Mouse (Mus musculus): ENCODE data around the gene Mpp1. TPM values are rescaled to one million over a fixed set of nuclear protein-coding genes. Genes with fewer than 3 reads are reported as not detected.
"Not testable (repeated sequence)": the region's sequence is repeated elsewhere in the genome, so short reads cannot be mapped to it uniquely, and the experiment has no call there.

Mpp1 gene
- polyA plus RNA-seq (2015; fragmentation: Nextera tagmentation; extraction: Ambion mirVana), result 17.3 and 19.0 TPM in 2 replicates

GRCm38 (mm10) chrX:75130467-75131160, at the start of gene Mpp1:
Gene Mpp1, minus strand, starts transcription at chrX:75131016.
- Histone ChIP-seq H3K4me2 (peak within 1 kb of the TSS; percentile 61), H3K27ac (no peak within 1 kb of the TSS), H3K27me3 (no peaks in the 10 kb centered on the region), H3K4me1 (no peaks in the 10 kb centered on the region), H3K9me3 (replicated peaks) (no peaks in the 10 kb centered on the region), H3K36me3 (ENCODE audit: poor library complexity, severe bottlenecking) (no peaks in the 10 kb centered on the region), H3K9ac (peak within 1 kb of the TSS; percentile 68), H3K4me3 (peak within 1 kb of the TSS; percentile 47)
- 33% methylated on average over 36 of the region's 36 CpGs for WGBS
- peak; percentile 100 for ATAC-seq

- ATAC-seq, result no peak
- Histone ChIP-seq H3K36me3 (ENCODE audit: poor library complexity, severe bottlenecking) (no peaks in the 10 kb centered on the region), H3K4me2 (no peak within 1 kb of the TSS), H3K4me3 (no peak within 1 kb of the TSS), H3K9me3 (replicated peaks) (no peaks in the 10 kb centered on the region), H3K9ac (no peak within 1 kb of the TSS), H3K4me1 (no peaks in the 10 kb centered on the region), H3K27me3 (no peaks in the 10 kb centered on the region), H3K27ac (no peak within 1 kb of the TSS)
- 60% methylated on average over 1 of the region's 1 CpGs for WGBS
Measured at GRCm38 (mm10) chrX:75163670-75164069, 32.9 kb upstream of the Mpp1 start, which contains the start of gene Smim9. Gene Smim9, minus strand, starts transcription at chrX:75163770.

- H3K36me3 ChIP-seq (ENCODE audit: poor library complexity, severe bottlenecking), result no peaks in the 10 kb centered on the region
- H3K27me3 ChIP-seq, result no peaks in the 10 kb centered on the region
- H3K4me1 ChIP-seq, result no peaks in the 10 kb centered on the region
- peak; percentile 86 for ATAC-seq
- 22% methylated on average over 10 of the region's 49 CpGs for WGBS
- H3K9me3 ChIP-seq (replicated peaks), result no peaks in the 10 kb centered on the region
- peak overlapping the region; percentile 60 for H3K9ac ChIP-seq
- H3K27ac ChIP-seq, result no peak overlapping the region
- H3K4me2 ChIP-seq, result peak overlapping the region; percentile 59
- H3K4me3 ChIP-seq, result peak overlapping the region; percentile 46
Measured at GRCm38 (mm10) chrX:75155576-75156243, 24.9 kb upstream of the Mpp1 start.

GRCm38 (mm10) chrX:75152249-75152648, 21.4 kb upstream of the Mpp1 start:
- no peak overlapping the region for H3K4me3 ChIP-seq
- no peaks in the 10 kb centered on the region for H3K27me3 ChIP-seq
- H3K9ac ChIP-seq, result no peak overlapping the region
- no peaks in the 10 kb centered on the region for H3K36me3 ChIP-seq (ENCODE audit: poor library complexity, severe bottlenecking)
- H3K9me3 ChIP-seq (replicated peaks), result no peaks in the 10 kb centered on the region
- H3K4me2 ChIP-seq, result no peak overlapping the region
- H3K4me1 ChIP-seq, result no peaks in the 10 kb centered on the region
- ATAC-seq, result no peak
- 65% methylated on average over 1 of the region's 1 CpGs for WGBS
- no peak overlapping the region for H3K27ac ChIP-seq

- H3K9me3 ChIP-seq (replicated peaks), result no peaks in the 10 kb centered on the region
- 74% methylated on average over 2 of the region's 2 CpGs for WGBS
- H3K4me3 ChIP-seq, result no peak overlapping the region
- H3K36me3 ChIP-seq (ENCODE audit: poor library complexity, severe bottlenecking), result no peaks in the 10 kb centered on the region
- no peaks in the 10 kb centered on the region for H3K4me1 ChIP-seq
- no peaks in the 10 kb centered on the region for H3K27me3 ChIP-seq
- no peak overlapping the region for H3K27ac ChIP-seq
- no peak overlapping the region for H3K4me2 ChIP-seq
- ATAC-seq, result no peak
- no peak overlapping the region for H3K9ac ChIP-seq
Measured at GRCm38 (mm10) chrX:75150304-75150703, 19.5 kb upstream of the Mpp1 start.

- H3K9me3 ChIP-seq (replicated peaks), result no peaks in the 10 kb centered on the region
- no peak for ATAC-seq
- H3K4me1 ChIP-seq, result no peaks in the 10 kb centered on the region
- no peak overlapping the region for H3K9ac ChIP-seq
- 76% methylated on average over 4 of the region's 4 CpGs for WGBS
- no peaks in the 10 kb centered on the region for H3K27me3 ChIP-seq
- H3K4me3 ChIP-seq, result no peak overlapping the region
- no peak overlapping the region for H3K27ac ChIP-seq
- H3K36me3 ChIP-seq (ENCODE audit: poor library complexity, severe bottlenecking), result no peaks in the 10 kb centered on the region
- no peak overlapping the region for H3K4me2 ChIP-seq
Measured at GRCm38 (mm10) chrX:75148414-75148813, 17.6 kb upstream of the Mpp1 start.

- WGBS, result 20% methylated on average over 10 of the region's 42 CpGs
- Histone ChIP-seq H3K4me2 (peak overlapping the region; percentile 57), H3K4me3 (peak overlapping the region; percentile 34), H3K9ac (peak overlapping the region; percentile 54; the same call in 1 of the 2 replicates)
- peak; percentile 63 for ATAC-seq
- H3K36me3 ChIP-seq (ENCODE audit: poor library complexity, severe bottlenecking); H3K9me3 ChIP-seq (replicated peaks); H3K4me1 ChIP-seq; H3K27me3 ChIP-seq; H3K27ac ChIP-seq: not testable (repeated sequence)
Measured at GRCm38 (mm10) chrX:75143124-75143555, 12.3 kb upstream of the Mpp1 start.

- H3K27ac ChIP-seq, result no peak overlapping the region
- H3K27me3 ChIP-seq, result no peaks in the 10 kb centered on the region
- no peak for ATAC-seq
- H3K36me3 ChIP-seq (ENCODE audit: poor library complexity, severe bottlenecking), result no peaks in the 10 kb centered on the region
- H3K9me3 ChIP-seq (replicated peaks), result no peaks in the 10 kb centered on the region
- no peak overlapping the region for H3K9ac ChIP-seq
- no peaks in the 10 kb centered on the region for H3K4me1 ChIP-seq
- no peak overlapping the region for H3K4me3 ChIP-seq
- WGBS, result 95% methylated on average over 2 of the region's 2 CpGs
- H3K4me2 ChIP-seq, result no peak overlapping the region
Measured at GRCm38 (mm10) chrX:75138182-75138581, 7.4 kb upstream of the Mpp1 start.

GRCm38 (mm10) chrX:75137729-75138128, 6.9 kb upstream of the Mpp1 start:
- 76% methylated on average over 2 of the region's 2 CpGs for WGBS
- Histone ChIP-seq H3K36me3 (ENCODE audit: poor library complexity, severe bottlenecking) (no peaks in the 10 kb centered on the region), H3K4me1 (no peaks in the 10 kb centered on the region), H3K9ac (no peak overlapping the region), H3K9me3 (replicated peaks) (no peaks in the 10 kb centered on the region), H3K27me3 (no peaks in the 10 kb centered on the region), H3K27ac (no peak overlapping the region), H3K4me3 (no peak overlapping the region), H3K4me2 (no peak overlapping the region)
- no peak for ATAC-seq

- no peak overlapping the region for H3K9ac ChIP-seq
- ATAC-seq, result no peak
- H3K9me3 ChIP-seq (replicated peaks), result no peaks in the 10 kb centered on the region
- H3K36me3 ChIP-seq (ENCODE audit: poor library complexity, severe bottlenecking), result no peaks in the 10 kb centered on the region
- no peaks in the 10 kb centered on the region for H3K27me3 ChIP-seq
- no peak overlapping the region for H3K4me3 ChIP-seq
- no peak overlapping the region for H3K27ac ChIP-seq
- no peak overlapping the region for H3K4me2 ChIP-seq
- H3K4me1 ChIP-seq, result no peaks in the 10 kb centered on the region
Measured at GRCm38 (mm10) chrX:75136938-75137337, 6.1 kb upstream of the Mpp1 start.

GRCm38 (mm10) chrX:75129474-75129873, 1.3 kb downstream of the Mpp1 start:
- no peak for ATAC-seq
- no peaks in the 10 kb centered on the region for H3K36me3 ChIP-seq (ENCODE audit: poor library complexity, severe bottlenecking)
- no peak overlapping the region for H3K4me3 ChIP-seq
- no peaks in the 10 kb centered on the region for H3K4me1 ChIP-seq
- no peaks in the 10 kb centered on the region for H3K9me3 ChIP-seq (replicated peaks)
- H3K4me2 ChIP-seq, result no peak overlapping the region
- 74% methylated on average over 2 of the region's 2 CpGs for WGBS
- no peak overlapping the region for H3K9ac ChIP-seq
- H3K27ac ChIP-seq, result no peak overlapping the region
- H3K27me3 ChIP-seq, result no peaks in the 10 kb centered on the region

GRCm38 (mm10) chrX:75128333-75128980, 2.4 kb downstream of the Mpp1 start:
- H3K27me3 ChIP-seq, result no peaks in the 10 kb centered on the region
- H3K9me3 ChIP-seq (replicated peaks), result no peaks in the 10 kb centered on the region
- no peak for ATAC-seq
- no peak overlapping the region for H3K27ac ChIP-seq
- no peak overlapping the region for H3K4me2 ChIP-seq
- no peaks in the 10 kb centered on the region for H3K4me1 ChIP-seq
- no peaks in the 10 kb centered on the region for H3K36me3 ChIP-seq (ENCODE audit: poor library complexity, severe bottlenecking)
- no peak overlapping the region for H3K4me3 ChIP-seq
- H3K9ac ChIP-seq, result no peak overlapping the region

All from forebrain, embryonic 13.5 days (tissue).